Mouse (Mus musculus): Measurements from ENCODE around the gene Trat1. TPM values are rescaled to one million over a fixed set of nuclear protein-coding genes. Genes with fewer than 3 reads are reported as not detected.

Gene Trat1
- polyA plus RNA-seq, 1 experiment from 2014 or later: not detected

- H3K36me3 ChIP-seq (ENCODE audit: control insufficient read depth, insufficient read depth): no peaks in the 10 kb centered on the region
- H3K9me3 ChIP-seq (replicated peaks; ENCODE audit: control insufficient read depth, low read length): no peaks in the 10 kb centered on the region
- no peaks in the 10 kb centered on the region for H3K27me3 ChIP-seq (ENCODE audit: control insufficient read depth, insufficient read depth, low read depth, low read length)
- H3K4me1 ChIP-seq (ENCODE audit: control insufficient read depth, low read depth, low read length): no peaks in the 10 kb centered on the region
- no peak overlapping the region for H3K4me2 ChIP-seq (ENCODE audit: low read depth, low read length)
- ATAC-seq (ENCODE audit: low read depth): no peak
- no peak overlapping the region for H3K4me3 ChIP-seq (ENCODE audit: low read depth, low read length)
- no peak overlapping the region for H3K27ac ChIP-seq (ENCODE audit: low read length)
- WGBS (ENCODE audit: insufficient replicate concordance): 28% methylated on average over 3 of the region's 3 CpGs
- H3K9ac ChIP-seq (ENCODE audit: low read depth, low read length): no peak overlapping the region
These were observed 26.5 kb upstream of the Trat1 start for GRCm38 (mm10) chr16:48798285-48798684.

- Histone ChIP-seq H3K9me3 (replicated peaks; ENCODE audit: control insufficient read depth, low read length) (no peaks in the 10 kb centered on the region), H3K4me3 (ENCODE audit: low read depth, low read length) (no peak overlapping the region), H3K4me2 (ENCODE audit: low read depth, low read length) (no peak overlapping the region), H3K27ac (ENCODE audit: low read length) (no peak overlapping the region), H3K36me3 (ENCODE audit: control insufficient read depth, insufficient read depth) (no peaks in the 10 kb centered on the region), H3K9ac (ENCODE audit: low read depth, low read length) (no peak overlapping the region), H3K4me1 (ENCODE audit: control insufficient read depth, low read depth, low read length) (no peaks in the 10 kb centered on the region), H3K27me3 (ENCODE audit: control insufficient read depth, insufficient read depth, low read depth, low read length) (no peaks in the 10 kb centered on the region)
- 0 out of 2 replicates have a peak, but pooled peaks have one; percentile 27 for ATAC-seq (ENCODE audit: low read depth)
- 18% methylated on average over 4 of the region's 4 CpGs for WGBS (ENCODE audit: insufficient replicate concordance)
These were observed 16.9 kb upstream of the Trat1 start for GRCm38 (mm10) chr16:48788704-48789185.

- 12% methylated on average over 3 of the region's 3 CpGs for WGBS (ENCODE audit: insufficient replicate concordance)
- H3K27me3 ChIP-seq (ENCODE audit: control insufficient read depth, insufficient read depth, low read depth, low read length): no peaks in the 10 kb centered on the region
- H3K9me3 ChIP-seq (replicated peaks; ENCODE audit: control insufficient read depth, low read length): no peaks in the 10 kb centered on the region
These were observed 14.4 kb upstream of the Trat1 start for GRCm38 (mm10) chr16:48786258-48786657.

GRCm38 (mm10) chr16:48777254-48777653 lies 5.4 kb upstream of the Trat1 start:
- Histone ChIP-seq H3K4me2 (ENCODE audit: low read depth, low read length) (no peak overlapping the region), H3K27ac (ENCODE audit: low read length) (no peak overlapping the region), H3K27me3 (ENCODE audit: control insufficient read depth, insufficient read depth, low read depth, low read length) (no peaks in the 10 kb centered on the region), H3K4me3 (ENCODE audit: low read depth, low read length) (no peak overlapping the region), H3K9ac (ENCODE audit: low read depth, low read length) (no peak overlapping the region), H3K36me3 (ENCODE audit: control insufficient read depth, insufficient read depth) (no peaks in the 10 kb centered on the region), H3K4me1 (ENCODE audit: control insufficient read depth, low read depth, low read length) (no peaks in the 10 kb centered on the region), H3K9me3 (replicated peaks; ENCODE audit: control insufficient read depth, low read length) (no peaks in the 10 kb centered on the region)
- 50% methylated on average over 2 of the region's 2 CpGs for WGBS (ENCODE audit: insufficient replicate concordance)
- no peak for ATAC-seq (ENCODE audit: low read depth)

More at GRCm38 (mm10) chr16:48786258-48786657, 14.4 kb upstream of the Trat1 start:
- no peak for ATAC-seq (ENCODE audit: low read depth)
- Histone ChIP-seq H3K4me1 (ENCODE audit: control insufficient read depth, low read depth, low read length) (no peaks in the 10 kb centered on the region), H3K4me2 (ENCODE audit: low read depth, low read length) (no peak overlapping the region), H3K27ac (ENCODE audit: low read length) (no peak overlapping the region), H3K9ac (ENCODE audit: low read depth, low read length) (no peak overlapping the region), H3K36me3 (ENCODE audit: control insufficient read depth, insufficient read depth) (no peaks in the 10 kb centered on the region), H3K4me3 (ENCODE audit: low read depth, low read length) (no peak overlapping the region)

- Histone ChIP-seq H3K4me1 (ENCODE audit: control insufficient read depth, low read depth, low read length) (no peaks in the 10 kb centered on the region), H3K27ac (ENCODE audit: low read length) (no peak overlapping the region), H3K9me3 (replicated peaks; ENCODE audit: control insufficient read depth, low read length) (no peaks in the 10 kb centered on the region), H3K9ac (ENCODE audit: low read depth, low read length) (no peak overlapping the region), H3K4me2 (ENCODE audit: low read depth, low read length) (no peak overlapping the region), H3K4me3 (ENCODE audit: low read depth, low read length) (no peak overlapping the region), H3K36me3 (ENCODE audit: control insufficient read depth, insufficient read depth) (no peaks in the 10 kb centered on the region), H3K27me3 (ENCODE audit: control insufficient read depth, insufficient read depth, low read depth, low read length) (no peaks in the 10 kb centered on the region)
- ATAC-seq (ENCODE audit: low read depth): no peak
- 78% methylated on average over 3 of the region's 3 CpGs for WGBS (ENCODE audit: insufficient replicate concordance)
These were observed 2.6 kb downstream of the Trat1 start for GRCm38 (mm10) chr16:48769183-48769582.

GRCm38 (mm10) chr16:48760643-48761481 lies 11.0 kb downstream of the Trat1 start:
- no peak overlapping the region for H3K27ac ChIP-seq (ENCODE audit: low read length)
- no peaks in the 10 kb centered on the region for H3K36me3 ChIP-seq (ENCODE audit: control insufficient read depth, insufficient read depth)
- no peaks in the 10 kb centered on the region for H3K27me3 ChIP-seq (ENCODE audit: control insufficient read depth, insufficient read depth, low read depth, low read length)
- H3K9me3 ChIP-seq (replicated peaks; ENCODE audit: control insufficient read depth, low read length): no peaks in the 10 kb centered on the region
- WGBS (ENCODE audit: insufficient replicate concordance): 69% methylated on average over 17 of the region's 17 CpGs
- H3K4me2 ChIP-seq (ENCODE audit: low read depth, low read length): no peak overlapping the region
- no peak for ATAC-seq (ENCODE audit: low read depth)
- H3K4me1 ChIP-seq (ENCODE audit: control insufficient read depth, low read depth, low read length): no peaks in the 10 kb centered on the region
- H3K9ac ChIP-seq (ENCODE audit: low read depth, low read length): no peak overlapping the region
- H3K4me3 ChIP-seq (ENCODE audit: low read depth, low read length): no peak overlapping the region

GRCm38 (mm10) chr16:48750145-48750827 lies 21.5 kb downstream of the Trat1 start:
- Histone ChIP-seq H3K9me3 (replicated peaks; ENCODE audit: control insufficient read depth, low read length) (no peaks in the 10 kb centered on the region), H3K27ac (ENCODE audit: low read length) (no peak overlapping the region), H3K4me1 (ENCODE audit: control insufficient read depth, low read depth, low read length) (no peaks in the 10 kb centered on the region), H3K4me3 (ENCODE audit: low read depth, low read length) (no peak overlapping the region), H3K36me3 (ENCODE audit: control insufficient read depth, insufficient read depth) (no peaks in the 10 kb centered on the region), H3K27me3 (ENCODE audit: control insufficient read depth, insufficient read depth, low read depth, low read length) (no peaks in the 10 kb centered on the region), H3K4me2 (ENCODE audit: low read depth, low read length) (no peak overlapping the region), H3K9ac (ENCODE audit: low read depth, low read length) (no peak overlapping the region)
- ATAC-seq (ENCODE audit: low read depth): no peak
- 27% methylated on average over 26 of the region's 26 CpGs for WGBS (ENCODE audit: insufficient replicate concordance)

GRCm38 (mm10) chr16:48745418-48745817 lies 26.4 kb downstream of the Trat1 start:
- no peaks in the 10 kb centered on the region for H3K4me1 ChIP-seq (ENCODE audit: control insufficient read depth, low read depth, low read length)
- H3K4me3 ChIP-seq (ENCODE audit: low read depth, low read length): no peak overlapping the region
- no peaks in the 10 kb centered on the region for H3K36me3 ChIP-seq (ENCODE audit: control insufficient read depth, insufficient read depth)
- no peak overlapping the region for H3K4me2 ChIP-seq (ENCODE audit: low read depth, low read length)
- no peak overlapping the region for H3K27ac ChIP-seq (ENCODE audit: low read length)
- no peak for ATAC-seq (ENCODE audit: low read depth)
- H3K27me3 ChIP-seq (ENCODE audit: control insufficient read depth, insufficient read depth, low read depth, low read length): no peaks in the 10 kb centered on the region
- no peak overlapping the region for H3K9ac ChIP-seq (ENCODE audit: low read depth, low read length)
- no peaks in the 10 kb centered on the region for H3K9me3 ChIP-seq (replicated peaks; ENCODE audit: control insufficient read depth, low read length)
- WGBS (ENCODE audit: insufficient replicate concordance): 54% methylated on average over 2 of the region's 2 CpGs

- WGBS (ENCODE audit: insufficient replicate concordance): 46% methylated on average over 2 of the region's 2 CpGs
- Histone ChIP-seq H3K27ac (ENCODE audit: low read length) (no peak overlapping the region), H3K4me3 (ENCODE audit: low read depth, low read length) (no peak overlapping the region), H3K4me1 (ENCODE audit: control insufficient read depth, low read depth, low read length) (no peaks in the 10 kb centered on the region), H3K9ac (ENCODE audit: low read depth, low read length) (no peak overlapping the region), H3K4me2 (ENCODE audit: low read depth, low read length) (no peak overlapping the region), H3K9me3 (replicated peaks; ENCODE audit: control insufficient read depth, low read length) (no peaks in the 10 kb centered on the region), H3K36me3 (ENCODE audit: control insufficient read depth, insufficient read depth) (no peaks in the 10 kb centered on the region), H3K27me3 (ENCODE audit: control insufficient read depth, insufficient read depth, low read depth, low read length) (no peaks in the 10 kb centered on the region)
- ATAC-seq (ENCODE audit: low read depth): no peak
These were observed 26.8 kb downstream of the Trat1 start for GRCm38 (mm10) chr16:48745011-48745410.
